Mouse (Mus musculus): ENCODE measurements around the gene Epb41.

Gene Epb41

DNA sequence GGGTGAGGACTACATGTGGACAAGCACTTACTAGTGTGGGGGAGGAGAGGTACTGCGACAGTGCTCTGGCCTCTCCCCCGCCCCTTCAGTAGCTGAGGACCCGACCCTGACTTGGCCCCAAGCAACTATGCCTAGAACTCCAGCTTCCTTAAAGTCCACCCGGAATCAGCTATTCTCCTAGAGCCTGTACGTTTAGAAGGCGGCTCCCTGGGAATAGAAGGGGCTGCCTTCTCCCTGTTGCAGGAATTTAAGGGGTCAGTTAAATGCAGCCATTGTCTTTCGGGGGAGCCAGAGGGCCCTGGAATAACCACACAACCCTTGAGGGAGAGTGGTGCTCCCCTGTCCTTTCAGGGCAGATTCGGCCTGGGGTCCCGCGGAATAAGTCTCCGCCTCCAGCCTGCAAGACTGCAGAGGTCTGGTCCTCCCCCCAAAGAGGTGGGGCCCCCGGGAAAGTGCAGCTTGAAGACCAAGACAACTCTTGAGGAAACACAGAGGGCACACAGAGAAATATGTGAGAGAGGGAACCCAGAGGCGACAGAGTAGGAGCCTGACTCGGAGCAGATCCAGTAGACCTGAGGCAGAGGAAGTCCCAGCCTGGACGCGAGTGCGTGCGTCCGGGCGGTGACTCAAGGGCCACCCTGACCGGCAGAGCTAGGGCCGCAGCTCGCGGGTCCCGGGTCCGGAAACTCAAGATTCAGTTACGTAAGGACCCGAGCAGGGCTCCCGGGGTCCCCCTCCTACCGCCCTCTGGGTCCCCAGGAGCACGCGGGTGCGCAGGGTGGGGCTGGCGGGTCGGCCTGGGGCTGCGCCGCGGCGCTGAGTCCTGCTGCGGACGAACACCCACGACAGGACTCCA is 816 bp downstream of the Epb41 start, which contains the start of gene Gm10300:
TSS of gene Gm10300 (plus strand) at position 621 of the 856 bp plus-strand sequence.
- DNase-seq, result peak; percentile 45 to 66

DNA sequence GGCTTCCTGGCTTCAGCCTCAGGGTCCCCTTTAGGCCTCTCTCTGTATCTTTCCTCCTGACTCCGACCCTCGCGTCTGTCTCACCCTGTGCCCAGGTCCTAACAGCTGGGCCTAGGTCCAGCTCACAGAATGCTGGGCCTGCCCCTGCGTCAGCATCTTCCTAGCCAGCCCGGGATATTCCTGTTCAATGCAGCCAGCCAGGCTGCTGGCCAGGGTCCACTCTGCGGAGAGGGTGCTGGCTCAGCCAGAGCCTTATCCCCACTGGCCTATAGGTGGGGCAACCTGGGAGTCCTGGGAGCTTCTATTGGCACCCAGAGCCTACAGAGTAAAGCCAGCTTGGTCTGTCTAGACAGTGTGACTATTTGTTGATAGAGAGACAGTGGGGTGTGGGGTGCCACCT is 2.2 kb downstream of the Epb41 start:
- DNase-seq, result peak; percentile 50 to 65

DNA sequence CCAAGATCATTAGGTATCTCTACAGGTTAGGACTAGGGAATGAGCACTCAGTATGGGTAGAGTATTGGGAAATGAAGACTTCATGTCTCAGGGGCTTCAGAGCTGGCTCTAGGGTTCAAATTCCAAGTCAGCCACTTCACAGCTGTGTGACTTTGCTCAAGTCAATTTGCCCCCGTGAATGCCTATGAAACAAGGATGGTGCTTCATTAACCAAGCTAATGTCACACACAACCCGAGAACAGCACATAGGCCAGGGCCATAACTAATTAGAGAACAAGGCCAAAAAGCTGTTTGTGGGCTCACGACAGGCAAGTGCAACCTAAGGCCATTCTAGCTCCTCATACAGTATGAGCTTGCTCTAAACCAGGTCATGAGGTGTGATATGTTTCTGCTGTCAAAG is 3.0 kb downstream of the Epb41 start:
- DNase-seq, result no peak

DNA sequence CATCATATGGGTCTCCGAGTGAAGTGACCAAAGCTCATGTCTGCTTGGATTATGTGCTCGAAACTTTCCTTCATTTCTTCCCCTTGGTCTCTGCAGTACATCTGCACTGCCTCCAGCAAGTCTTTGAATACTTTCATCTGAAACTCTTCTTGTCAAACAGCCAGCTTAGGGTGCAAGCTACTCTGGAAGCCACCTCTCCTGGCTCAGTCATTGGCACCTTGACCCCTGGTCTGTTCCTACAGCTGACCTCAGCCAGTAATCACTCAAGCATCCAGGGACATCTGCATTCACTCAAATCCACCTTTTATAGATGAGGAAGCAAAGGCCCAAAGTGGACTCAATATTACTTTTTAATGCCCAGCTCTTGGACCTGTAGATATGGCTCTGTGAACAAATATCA is 3.4 kb downstream of the Epb41 start:
- no peak for DNase-seq

DNA sequence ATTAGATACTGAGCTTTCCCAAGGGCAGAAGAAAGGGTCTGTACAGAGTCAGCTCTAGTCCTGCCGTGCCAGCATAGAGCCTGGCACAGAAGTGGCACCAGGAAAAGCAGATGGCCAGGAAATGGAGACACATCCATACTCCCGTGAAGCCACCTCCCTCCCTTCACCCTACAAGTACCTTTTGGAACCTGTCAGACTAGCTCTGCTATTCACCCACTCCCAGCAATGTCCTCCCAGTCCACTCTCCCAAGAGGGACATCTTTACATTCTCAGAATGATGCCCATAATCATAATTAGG is 7.2 kb downstream of the Epb41 start:
- DNase-seq, result peak; percentile 72 to 84

DNA sequence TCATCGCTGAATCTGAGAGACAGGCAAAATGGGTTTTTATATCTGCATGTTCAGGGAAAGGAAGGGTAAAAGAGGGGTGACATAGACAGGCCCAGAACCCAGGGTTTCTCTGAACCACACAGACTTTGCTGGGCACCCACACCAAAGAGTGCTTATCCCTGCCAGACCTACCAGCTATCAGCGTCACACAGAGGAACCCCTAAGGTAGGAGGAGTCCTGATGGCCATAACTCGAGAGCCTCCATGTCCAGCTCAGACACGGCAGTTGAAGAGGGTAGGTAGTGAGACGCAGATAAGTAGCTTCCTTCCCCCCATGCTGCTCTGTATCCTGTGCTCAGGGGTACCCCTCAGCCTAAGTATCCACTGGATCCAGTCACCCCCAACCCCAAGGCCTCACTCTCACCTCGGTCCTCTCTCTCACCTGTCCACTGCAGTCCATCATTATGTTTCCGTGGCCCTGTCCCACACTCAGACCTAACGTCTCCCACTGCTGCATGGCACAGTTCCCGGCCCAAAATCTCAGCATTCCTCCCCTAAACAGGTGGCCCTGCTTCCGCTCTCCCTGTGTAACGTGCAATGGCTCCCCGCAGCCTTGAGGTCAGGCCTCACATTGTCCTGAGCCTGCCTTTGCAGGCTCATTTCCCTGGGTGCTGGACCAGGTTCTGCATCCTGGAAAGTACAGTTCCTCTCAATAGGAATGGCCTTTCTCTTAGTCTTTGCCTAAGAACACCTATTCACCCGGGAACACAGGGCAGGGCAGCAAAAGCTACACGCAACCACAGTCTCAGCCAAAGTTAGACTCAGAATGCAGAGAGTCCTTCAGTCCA is 7.8 kb downstream of the Epb41 start:
- peak; percentile 66 to 67 for DNase-seq

DNA sequence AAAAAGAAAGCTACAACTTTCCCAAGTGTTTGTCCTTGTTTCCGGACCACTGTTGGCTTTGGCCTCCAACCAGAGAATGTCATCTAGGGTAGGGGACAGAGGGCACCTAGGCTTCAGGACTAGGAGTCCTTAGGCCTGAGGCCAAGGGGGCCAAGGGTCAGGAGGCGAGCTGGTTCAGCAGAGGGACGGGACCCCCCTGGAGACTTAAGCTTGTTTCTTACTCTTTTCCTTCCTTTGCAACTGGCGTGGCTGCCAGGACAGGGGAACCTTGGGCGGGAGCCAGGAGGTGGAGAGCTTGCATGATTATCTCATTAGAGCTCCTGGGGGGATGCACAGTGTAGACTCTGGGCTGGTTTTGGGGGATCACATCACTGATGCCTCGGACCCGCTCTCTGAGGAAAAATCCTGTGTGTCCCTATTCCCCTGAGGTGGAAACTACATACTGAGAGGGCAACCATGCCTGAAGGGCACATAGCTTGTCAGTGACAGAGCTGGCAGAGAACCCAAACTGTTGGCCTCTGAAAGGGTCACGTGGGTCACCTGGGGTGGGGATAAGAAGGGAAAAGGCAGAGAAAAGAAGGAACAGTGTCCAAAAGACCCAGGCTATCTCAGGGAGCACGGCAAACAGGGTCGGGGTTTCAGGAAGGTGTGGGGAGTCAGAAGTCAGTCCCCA is 8.9 kb downstream of the Epb41 start:
- peak; percentile 68 to 70 for DNase-seq

DNA sequence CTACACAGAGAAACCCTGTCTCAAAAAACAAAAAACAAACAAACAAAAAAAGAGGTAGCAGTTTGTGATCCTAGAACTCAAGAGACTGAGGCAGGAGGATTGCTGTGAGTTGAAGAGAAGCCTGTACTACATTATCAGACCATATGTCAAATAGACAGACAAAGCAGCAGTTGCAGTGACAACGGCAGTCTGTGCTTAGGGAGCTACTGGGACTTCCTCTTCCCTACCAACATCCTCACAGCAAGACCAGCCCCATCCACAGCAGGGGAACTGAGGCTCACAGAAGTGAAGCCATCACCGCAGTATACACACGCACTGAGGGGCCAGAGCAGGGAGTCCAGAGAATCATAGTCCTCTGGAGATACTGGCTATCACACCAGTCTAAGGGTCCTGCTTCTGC is 9.5 kb downstream of the Epb41 start:
- no peak for DNase-seq

DNA sequence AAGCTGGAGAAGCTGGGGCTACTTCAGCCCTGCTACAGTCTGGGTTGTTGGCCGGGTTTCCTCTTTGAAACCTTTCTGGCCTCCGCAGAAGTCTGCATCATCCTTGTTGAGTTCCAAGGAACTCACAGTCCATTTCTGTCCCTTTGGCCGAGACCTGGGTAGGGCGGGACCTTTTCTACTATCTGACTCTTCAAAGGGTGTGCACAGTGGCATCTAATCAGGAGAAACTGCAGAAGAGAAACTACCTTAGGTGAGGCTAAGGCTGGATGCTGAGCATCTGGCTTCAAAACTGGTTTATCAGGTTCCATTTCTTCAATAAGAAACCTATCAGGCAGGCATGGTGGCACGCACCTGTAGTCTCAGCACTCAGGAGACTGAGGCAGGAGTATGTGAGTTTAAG is 10.6 kb downstream of the Epb41 start:
- no peak for DNase-seq

DNA sequence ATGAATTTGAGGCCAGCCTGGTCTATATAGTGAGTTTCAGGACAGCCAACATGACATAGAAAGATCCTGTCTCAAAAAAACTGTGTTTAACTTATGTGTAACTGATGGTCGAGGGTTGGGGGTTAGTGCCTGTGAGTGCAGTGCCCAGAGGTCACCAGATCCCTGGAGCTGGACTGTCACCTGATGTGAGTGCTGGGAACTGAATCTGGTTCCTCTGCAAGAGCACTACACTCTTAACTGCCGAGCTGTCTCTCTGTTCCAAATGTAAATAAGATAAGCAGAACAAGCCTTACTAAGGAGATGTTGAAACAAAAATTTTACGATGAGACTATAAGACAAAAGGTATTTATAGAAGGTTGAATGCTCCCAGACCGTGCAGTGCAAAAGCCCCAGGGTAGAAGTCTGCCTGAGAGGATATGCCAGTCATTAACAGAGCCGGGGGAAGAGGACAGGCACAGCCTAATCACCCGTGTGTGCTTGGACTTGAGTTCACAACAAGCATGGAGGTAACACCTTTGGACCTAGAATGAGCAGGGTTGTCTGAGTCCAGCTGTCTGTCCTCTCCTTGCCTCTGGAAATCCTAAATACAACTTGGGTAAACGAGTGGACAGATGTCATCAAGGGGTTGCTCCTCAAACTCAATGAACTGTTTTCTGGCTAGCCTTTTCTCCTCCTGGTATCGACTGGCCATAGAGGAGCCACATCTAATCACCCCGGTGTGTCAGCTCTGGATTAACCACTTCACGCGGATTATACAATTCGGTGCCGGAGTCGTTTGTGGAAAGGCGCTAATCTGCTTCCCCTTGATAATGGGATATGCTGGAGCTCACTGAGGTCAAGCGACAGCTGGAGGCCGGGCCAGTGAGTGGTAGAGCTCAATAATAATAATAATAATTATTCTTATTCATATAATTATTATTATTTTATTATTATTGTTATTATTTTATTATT is 11.9 kb downstream of the Epb41 start:
- no peak for DNase-seq

DNA sequence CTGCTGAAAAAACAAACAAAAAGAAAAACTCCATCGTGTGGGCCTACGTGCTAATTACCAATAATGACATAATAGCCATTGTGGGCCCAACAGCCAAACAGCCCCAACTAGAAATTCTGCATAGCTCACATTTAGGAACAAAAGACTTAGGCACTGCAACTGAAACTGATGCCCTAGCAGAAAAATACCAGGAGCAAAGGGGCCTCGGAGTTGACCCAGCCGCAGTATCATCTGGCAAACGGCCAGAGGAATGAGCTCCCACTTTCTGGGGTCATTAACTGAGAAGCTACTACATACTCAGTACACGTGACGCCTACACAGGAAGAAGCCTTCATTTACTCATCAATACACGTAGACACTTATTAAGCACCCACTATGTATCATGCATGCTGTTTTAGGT is 12.8 kb downstream of the Epb41 start:
- DNase-seq, result peak in 1 of 2 experiments; percentile 7

DNA sequence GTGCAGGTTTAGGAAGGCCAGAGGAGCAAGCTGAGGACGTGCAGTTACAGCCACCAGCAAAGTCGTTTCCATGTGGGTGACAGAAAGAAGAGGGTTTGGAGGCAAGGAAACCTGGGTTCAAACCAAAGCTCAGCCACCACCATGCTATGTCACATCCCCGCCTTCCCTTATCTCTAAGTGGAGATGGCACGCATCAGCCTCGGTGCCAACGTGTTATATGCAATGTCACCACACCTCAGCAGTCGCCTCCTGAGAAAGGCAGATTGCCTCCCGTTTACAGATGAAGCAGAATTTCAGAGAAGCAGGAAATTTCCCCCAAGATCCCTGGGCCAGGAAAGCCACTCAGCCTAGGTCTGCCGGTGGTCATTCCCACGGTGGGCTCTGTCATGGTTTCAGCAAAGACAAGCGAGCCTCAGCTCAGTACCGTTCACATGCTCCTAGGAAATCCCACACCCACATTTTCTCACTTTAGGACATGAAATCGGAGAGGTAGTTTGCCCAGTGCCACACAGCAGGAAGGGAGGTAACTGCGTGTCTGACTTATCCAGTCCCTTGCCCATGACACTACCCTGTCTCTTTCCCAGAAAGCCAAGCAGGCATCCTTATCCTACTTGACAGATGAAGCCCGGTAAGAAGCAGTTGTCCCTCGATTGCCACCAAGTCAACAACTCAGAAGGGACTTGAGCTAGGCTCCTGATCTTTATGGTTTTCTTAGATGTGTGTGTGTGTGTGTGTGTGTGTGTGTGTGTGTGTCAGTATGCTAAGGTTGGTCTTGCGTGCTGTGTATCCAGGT is 14.9 kb downstream of the Epb41 start:
- no peak for DNase-seq

DNA sequence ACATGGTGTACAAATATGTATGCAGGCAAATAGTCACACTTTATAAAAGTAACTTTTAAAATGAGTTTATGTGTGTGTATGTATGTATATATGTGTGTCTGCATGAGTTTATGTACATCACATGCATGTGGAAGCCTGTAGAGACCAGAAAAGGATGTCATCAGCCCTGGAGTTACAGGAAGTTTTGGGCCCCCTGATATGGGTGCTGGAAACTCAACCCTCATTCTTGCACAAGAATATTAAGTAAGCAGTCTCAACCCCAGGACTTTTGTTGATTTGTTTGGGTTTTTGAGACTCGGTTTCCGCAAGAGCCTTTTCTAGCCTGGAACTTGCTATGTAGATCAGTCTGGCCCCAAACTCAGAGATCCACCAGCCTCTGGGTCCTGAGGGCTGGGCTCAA is 15.6 kb downstream of the Epb41 start:
- DNase-seq, result no peak

DNA sequence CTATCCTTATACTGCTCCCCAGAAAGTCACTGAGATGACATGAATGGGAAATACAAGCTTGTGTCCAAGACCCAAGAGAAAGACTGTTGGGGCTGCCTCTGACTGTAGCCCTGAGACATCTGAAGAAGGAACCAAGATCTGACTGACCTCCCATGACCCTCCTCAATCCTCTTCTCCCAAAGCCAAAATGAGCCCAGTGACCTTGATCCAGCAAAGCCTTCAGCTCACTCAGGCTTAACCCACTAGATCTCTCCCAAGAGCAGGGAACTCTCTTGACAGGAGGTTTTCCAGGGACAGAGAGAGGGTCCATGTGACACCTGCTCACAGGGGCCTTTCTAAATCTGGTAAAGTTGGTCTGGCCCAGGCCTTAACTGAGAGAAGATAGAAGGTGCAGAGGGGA is 17.8 kb downstream of the Epb41 start:
- no peak for DNase-seq

DNA sequence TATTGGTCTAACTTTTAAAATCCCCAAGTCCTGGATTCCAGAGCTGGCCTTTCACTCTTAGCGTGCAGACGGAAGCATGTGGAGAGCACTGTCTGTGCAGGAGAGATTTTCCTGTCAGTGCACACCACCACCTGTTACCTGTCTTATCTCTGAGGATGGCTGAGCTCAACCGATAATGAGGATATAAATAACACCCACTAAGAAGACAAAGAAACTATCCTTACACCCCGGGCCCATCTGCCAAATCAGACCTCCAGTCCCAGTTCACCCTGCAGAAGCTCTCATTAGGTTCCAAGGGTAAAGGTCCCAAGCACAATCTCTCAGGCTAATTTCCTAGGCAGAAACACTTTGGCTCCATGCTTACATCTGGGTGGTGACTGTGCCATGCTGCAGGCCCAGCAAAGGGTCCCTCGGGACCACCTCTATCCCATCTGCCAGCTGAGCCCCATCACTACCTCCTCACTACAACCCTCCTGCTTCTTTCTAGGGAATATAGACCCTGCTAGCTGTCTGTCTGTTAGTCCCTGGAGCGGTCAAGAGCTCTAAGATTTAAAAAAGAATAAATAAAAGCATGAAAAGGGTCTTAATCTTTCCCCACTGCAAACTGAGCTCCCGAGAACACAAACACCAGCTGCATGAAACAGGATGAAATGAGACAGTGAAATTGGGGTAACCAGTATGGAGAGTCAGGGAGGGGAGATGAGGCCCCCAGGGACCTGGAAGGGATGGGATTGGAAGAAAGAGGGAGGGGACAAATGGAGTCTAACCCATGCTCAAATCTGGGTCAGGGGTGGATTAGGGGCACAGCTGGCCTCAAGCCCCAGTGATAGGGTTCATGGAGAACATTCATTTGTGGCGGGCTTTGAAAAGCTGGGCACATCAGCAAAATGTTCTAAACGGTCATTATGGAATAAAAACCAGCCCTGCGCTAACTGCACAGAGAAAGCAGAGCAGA is 23.5 kb downstream of the Epb41 start:
- DNase-seq, result no peak

DNA sequence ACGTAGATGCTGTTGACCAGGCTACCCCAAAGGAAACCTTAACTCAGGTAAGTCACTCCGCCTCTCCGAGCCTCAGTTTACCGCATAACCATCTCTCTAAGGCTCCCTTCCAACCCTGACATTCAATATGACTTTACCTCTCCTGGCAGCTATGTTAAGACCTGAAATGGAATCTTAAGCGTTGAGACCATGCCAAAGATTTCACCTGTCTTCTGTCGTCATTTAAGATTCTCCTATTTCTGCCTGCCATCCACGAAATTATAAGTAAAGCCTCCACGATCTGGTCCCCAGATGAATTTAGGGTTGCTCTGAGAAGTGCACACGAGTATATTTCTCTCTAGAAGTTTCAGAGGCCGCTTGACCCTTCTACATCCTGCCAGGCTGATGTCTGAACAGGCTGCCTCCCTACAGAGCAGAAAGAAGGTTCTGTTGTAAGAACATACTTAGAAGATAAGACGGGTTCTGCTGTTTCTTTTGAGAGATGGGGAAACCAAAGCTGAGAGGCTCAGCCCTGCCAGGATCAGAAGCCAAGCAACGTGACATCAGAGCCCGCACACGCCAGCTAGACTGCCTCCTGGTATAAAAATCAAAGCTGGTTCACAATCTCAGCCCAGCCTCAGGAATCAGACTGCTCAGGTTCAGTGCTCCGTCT is 25.4 kb downstream of the Epb41 start:
- peak; percentile 66 to 73 for DNase-seq

DNA sequence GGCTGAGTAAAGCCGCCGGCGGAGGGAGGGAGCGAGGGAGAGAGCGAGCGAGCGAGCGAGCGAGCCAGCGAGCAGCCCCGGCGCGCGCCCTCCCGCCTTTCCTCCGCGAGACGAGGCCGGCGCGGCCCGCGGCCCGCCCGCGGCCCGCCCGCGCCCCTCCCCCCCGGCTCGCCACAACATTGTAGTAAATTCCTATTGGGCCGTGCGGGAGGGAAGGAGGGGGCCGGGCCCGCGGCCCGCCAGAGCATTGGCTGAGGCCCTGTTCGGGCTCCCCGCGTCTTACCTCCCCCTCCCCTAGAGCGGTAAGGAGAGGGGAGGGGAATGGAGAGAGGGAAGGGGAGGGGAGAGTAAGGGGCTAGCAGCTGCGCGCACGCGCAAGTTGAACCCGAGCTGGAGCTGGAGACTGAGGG is 26.1 kb downstream of the Epb41 start:
- peak; percentile 89 to 91 for DNase-seq

DNA sequence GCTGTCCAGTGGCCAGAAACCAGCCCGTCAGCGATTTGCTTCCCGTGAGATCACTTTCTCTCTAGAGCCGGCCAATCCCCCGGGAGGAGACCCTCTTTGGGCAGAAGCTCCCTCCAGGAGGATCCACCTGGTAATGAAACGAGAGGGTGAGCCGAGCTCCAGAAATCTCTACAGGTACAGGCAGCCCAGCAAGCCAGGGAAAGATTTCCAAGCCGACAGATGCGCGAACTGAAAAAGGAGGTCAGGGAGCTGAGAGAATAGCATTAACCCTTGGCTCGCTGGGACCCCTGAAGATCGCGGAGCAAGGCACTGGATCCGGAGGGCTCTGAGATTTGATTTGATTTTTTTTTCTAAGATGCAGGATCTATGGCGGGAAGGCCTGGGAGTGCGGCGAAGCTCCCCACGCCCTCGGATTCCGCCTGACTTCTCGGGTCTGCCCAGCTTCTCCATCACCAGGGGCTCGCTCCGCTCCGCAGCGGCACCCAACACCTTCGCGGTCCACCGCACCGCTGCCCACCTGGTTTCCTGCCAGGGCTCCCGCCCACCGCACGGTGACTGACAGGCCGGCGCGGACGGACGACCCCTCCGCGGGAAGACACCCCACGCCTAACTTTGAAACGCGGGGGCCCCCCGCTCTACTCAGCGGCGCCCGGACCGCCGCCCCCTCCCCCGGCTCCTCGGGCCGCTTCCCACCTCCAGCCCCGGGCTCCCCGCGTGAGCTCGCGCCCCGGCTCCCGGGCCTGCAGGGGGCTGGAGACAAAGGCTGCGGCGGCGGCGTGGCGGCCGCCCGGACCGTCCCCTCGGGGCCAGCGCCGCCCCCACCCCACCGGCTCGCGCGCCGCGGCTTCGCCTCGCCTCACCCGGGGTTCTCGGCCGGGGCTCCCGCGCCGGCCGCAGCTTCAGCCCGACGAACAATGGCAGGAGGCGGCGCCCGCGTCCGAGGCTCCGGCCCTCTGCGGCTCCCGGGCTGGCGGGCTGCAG is 26.8 kb downstream of the Epb41 start:
- DNase-seq, result peak; percentile 82 to 91

DNA sequence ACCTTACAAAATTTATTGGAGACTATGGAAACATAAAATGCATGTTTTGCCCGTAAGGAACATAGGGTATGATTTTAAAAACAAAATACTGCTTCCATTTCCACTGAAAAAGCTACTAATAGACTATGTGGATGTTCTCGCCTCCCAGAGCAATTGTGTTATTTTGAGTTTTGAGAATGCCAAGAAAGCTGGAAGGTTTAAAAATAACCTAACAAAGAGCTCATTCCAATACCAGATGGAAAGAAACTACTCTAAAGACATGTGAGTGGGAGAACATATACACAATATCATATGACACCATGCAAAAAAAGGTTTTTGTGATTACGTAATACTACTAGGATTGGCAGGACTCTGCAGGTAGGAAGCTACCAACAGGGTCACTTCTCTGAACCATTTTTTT is 31.4 kb downstream of the Epb41 start:
- DNase-seq, result no peak

All from cerebellum, adult 18-20 months (tissue).